In genomic region chr13:36273497-36273896, GRCm38 (mm10) we compare ENCODE assay signal across 26 mouse cellular contexts.
"Had no signal": no experiment of that assay in that cellular context is flagged by ENCODE, and none has a peak within 500 bp of the region (broad histone marks: within the 10 kb centered on the region; RNA-seq: fewer than 3 reads in every experiment).

No protein-coding gene starts in this region.

- H3K36me3 ChIP-seq: heart, embryonic 13.5 days; heart, embryonic 15.5 days; hindbrain, embryonic 10.5 days; hindbrain, embryonic 12.5 days; intestine, embryonic 15.5 days; limb, embryonic 10.5 days; limb, embryonic 12.5 days; liver, embryonic 12.5 days had no signal

- DNase-seq: gastrocnemius, adult 2 months; gastrocnemius, postnatal 10 days; gastrocnemius, postnatal 25 days; heart, adult 2 months; heart, postnatal 4 days; kidney, adult 18-20 months; kidney, adult 8-10 months; kidney, postnatal 10 days; kidney, postnatal 25 days; kidney, postnatal 4 days; liver had no signal

- H3K4me3 ChIP-seq: gastrocnemius, adult 2 months; heart, adult 2 months; heart, embryonic 13.5 days; heart, embryonic 15.5 days; hindbrain, embryonic 10.5 days; hindbrain, embryonic 12.5 days; intestine, embryonic 15.5 days; layer of hippocampus, adult 2 months; left cerebral cortex, adult 2 months; limb, embryonic 10.5 days; limb, embryonic 12.5 days; liver, embryonic 12.5 days had no signal

- H3K27me3 ChIP-seq: heart, embryonic 13.5 days; heart, embryonic 15.5 days; intestine, embryonic 15.5 days; limb, embryonic 12.5 days; liver, embryonic 12.5 days had no signal

- H3K4me1 ChIP-seq: hindbrain, embryonic 12.5 days; intestine, embryonic 15.5 days; limb, embryonic 10.5 days; limb, embryonic 12.5 days had no signal

- H3K4me2 ChIP-seq: heart, embryonic 13.5 days; heart, embryonic 15.5 days; hindbrain, embryonic 12.5 days; hindbrain, embryonic 14.5 days; intestine, embryonic 15.5 days; limb, embryonic 12.5 days; liver, embryonic 12.5 days had no signal

- ATAC-seq: hindbrain, embryonic 16.5 days; inflammation-experienced regulatory T-cells, adult 6 months; intestine, embryonic 15.5 days; intestine, postnatal 0 days; liver, embryonic 12.5 days had no signal

- H3K27ac ChIP-seq: gastrocnemius, adult 2 months; heart, adult 2 months; heart, embryonic 13.5 days; heart, embryonic 15.5 days; hindbrain, embryonic 10.5 days; hindbrain, embryonic 12.5 days; hindbrain, embryonic 14.5 days; intestine, embryonic 15.5 days; layer of hippocampus, adult 2 months; left cerebral cortex, adult 2 months; limb, embryonic 10.5 days; limb, embryonic 12.5 days; liver, embryonic 12.5 days; liver, embryonic 14.5 days had no signal

- H3K9ac ChIP-seq: heart, embryonic 13.5 days; heart, embryonic 15.5 days; hindbrain, embryonic 12.5 days; hindbrain, embryonic 14.5 days; intestine, embryonic 15.5 days; limb, embryonic 12.5 days; liver, embryonic 12.5 days; liver, embryonic 14.5 days had no signal

- H3K9me3 ChIP-seq: heart, embryonic 13.5 days; heart, embryonic 15.5 days; hindbrain, embryonic 10.5 days; hindbrain, embryonic 12.5 days; intestine, embryonic 15.5 days; limb, embryonic 10.5 days; limb, embryonic 12.5 days; liver, embryonic 12.5 days had no signal
